Mouse (Mus musculus): ENCODE measurements around the gene Grid1. TPM values are rescaled to one million over a fixed set of nuclear protein-coding genes. Genes with fewer than 3 reads are reported as not detected.

Grid1 gene
- polyA plus RNA-seq, 1 experiment from 2014 or later: 0.17 TPM

GRCm38 (mm10) chr14:34916315-34916714 is 96.4 kb downstream of the Grid1 start:
- Histone ChIP-seq H3K36me3 (ENCODE audit: control insufficient read depth, insufficient read depth, low read length) (no peaks in the 10 kb centered on the region), H3K4me1 (ENCODE audit: control insufficient read depth, insufficient read depth, low read length) (no peaks in the 10 kb centered on the region), H3K4me2 (ENCODE audit: low read depth, severe bottlenecking) (no peak overlapping the region), H3K4me3 (ENCODE audit: low read depth, low read length) (no peak overlapping the region), H3K9me3 (ENCODE audit: control insufficient read depth, low read length) (no peaks in the 10 kb centered on the region), H3K9ac (ENCODE audit: low read length) (no peak overlapping the region), H3K27me3 (ENCODE audit: control insufficient read depth, insufficient read depth, low read length) (no peaks in the 10 kb centered on the region), H3K27ac (replicated peaks; ENCODE audit: low read depth, low read length) (no peak overlapping the region)
- ATAC-seq (ENCODE audit: insufficient number of reproducible peaks, low FRiP score, low TSS enrichment, low read depth) (no peak), DNase-seq (ENCODE audit: low spot score) (no peak)
- 89% methylated on average over 6 of the region's 6 CpGs for WGBS

DNA sequence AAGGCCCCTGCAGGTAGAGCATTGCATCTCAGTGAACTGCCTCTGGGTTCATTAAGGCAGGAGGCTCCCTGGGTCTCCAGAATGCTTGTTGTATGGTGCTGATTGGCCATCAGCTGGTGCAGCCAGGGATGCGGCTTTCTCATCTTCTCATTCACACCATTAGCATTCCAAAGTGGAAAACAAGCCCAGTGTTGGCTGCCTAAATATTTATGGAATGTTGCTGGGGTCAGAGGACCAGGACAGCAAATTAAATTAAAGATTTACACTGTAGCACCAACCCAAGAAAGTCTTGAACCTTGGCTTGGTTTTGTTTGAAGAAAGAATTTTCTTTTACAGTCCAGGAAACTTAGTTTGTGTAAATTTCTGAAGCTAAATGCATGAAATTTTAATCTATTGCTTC is 97.2 kb downstream of the Grid1 start:
- no peak overlapping the region for H3K27ac ChIP-seq (replicated peaks; ENCODE audit: low read depth, low read length)
- no peaks in the 10 kb centered on the region for H3K9me3 ChIP-seq (ENCODE audit: control insufficient read depth, low read length)
- no peaks in the 10 kb centered on the region for H3K27me3 ChIP-seq (ENCODE audit: control insufficient read depth, insufficient read depth, low read length)
- no peak overlapping the region for H3K9ac ChIP-seq (ENCODE audit: low read length)
- no peak overlapping the region for H3K4me2 ChIP-seq (ENCODE audit: low read depth, severe bottlenecking)
- no peak overlapping the region for H3K4me3 ChIP-seq (ENCODE audit: low read depth, low read length)
- no peaks in the 10 kb centered on the region for H3K36me3 ChIP-seq (ENCODE audit: control insufficient read depth, insufficient read depth, low read length)
- no peaks in the 10 kb centered on the region for H3K4me1 ChIP-seq (ENCODE audit: control insufficient read depth, insufficient read depth, low read length)
- 46% methylated on average over 1 of the region's 1 CpGs for WGBS
- ATAC-seq (ENCODE audit: insufficient number of reproducible peaks, low FRiP score, low TSS enrichment, low read depth) (no peak), DNase-seq (ENCODE audit: low spot score) (no peak)

DNA sequence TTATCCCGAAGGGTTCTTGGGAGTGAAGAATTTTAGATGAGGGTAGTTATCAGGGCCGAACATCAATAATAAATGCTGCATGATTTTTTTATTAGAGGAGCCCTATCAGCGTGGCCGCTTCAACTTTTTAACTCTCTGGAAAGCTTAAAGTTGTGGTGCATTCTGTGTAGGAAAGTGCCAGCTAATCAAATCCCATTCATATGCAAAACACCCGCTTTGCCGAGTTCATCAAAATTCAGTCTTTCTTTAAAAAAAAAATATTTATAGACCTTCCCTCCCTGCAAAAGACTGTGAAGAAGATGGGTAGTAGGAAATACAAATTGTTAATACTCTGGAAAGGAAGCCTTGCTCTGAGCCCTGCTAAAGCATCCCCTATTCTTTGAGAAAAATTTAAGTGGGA is 99.3 kb downstream of the Grid1 start:
- ATAC-seq (ENCODE audit: insufficient number of reproducible peaks, low FRiP score, low TSS enrichment, low read depth): no peak
- WGBS: 79% methylated on average over 6 of the region's 6 CpGs

GRCm38 (mm10) chr14:34921265-34921664 is 101.4 kb downstream of the Grid1 start:
- DNase-seq (ENCODE audit: low spot score): no peak
- no peaks in the 10 kb centered on the region for H3K4me1 ChIP-seq (ENCODE audit: control insufficient read depth, insufficient read depth, low read length)
- H3K4me2 ChIP-seq (ENCODE audit: low read depth, severe bottlenecking): no peak overlapping the region
- no peak overlapping the region for H3K27ac ChIP-seq (replicated peaks; ENCODE audit: low read depth, low read length)
- ATAC-seq (ENCODE audit: insufficient number of reproducible peaks, low FRiP score, low TSS enrichment, low read depth): no peak
- no peaks in the 10 kb centered on the region for H3K9me3 ChIP-seq (ENCODE audit: control insufficient read depth, low read length)
- no peaks in the 10 kb centered on the region for H3K27me3 ChIP-seq (ENCODE audit: control insufficient read depth, insufficient read depth, low read length)
- H3K9ac ChIP-seq (ENCODE audit: low read length): no peak overlapping the region
- no peaks in the 10 kb centered on the region for H3K36me3 ChIP-seq (ENCODE audit: control insufficient read depth, insufficient read depth, low read length)
- 75% methylated on average over 9 of the region's 9 CpGs for WGBS
- H3K4me3 ChIP-seq (ENCODE audit: low read depth, low read length): no peak overlapping the region

More for the DNA sequence above, 99.3 kb downstream of the Grid1 start:
- no peaks in the 10 kb centered on the region for H3K36me3 ChIP-seq (ENCODE audit: control insufficient read depth, insufficient read depth, low read length)
- H3K27me3 ChIP-seq (ENCODE audit: control insufficient read depth, insufficient read depth, low read length): no peaks in the 10 kb centered on the region
- no peak overlapping the region for H3K9ac ChIP-seq (ENCODE audit: low read length)
- no peaks in the 10 kb centered on the region for H3K4me1 ChIP-seq (ENCODE audit: control insufficient read depth, insufficient read depth, low read length)
- no peak overlapping the region for H3K4me2 ChIP-seq (ENCODE audit: low read depth, severe bottlenecking)
- no peak for DNase-seq (ENCODE audit: low spot score)
- no peak overlapping the region for H3K4me3 ChIP-seq (ENCODE audit: low read depth, low read length)
- H3K9me3 ChIP-seq (ENCODE audit: control insufficient read depth, low read length): no peaks in the 10 kb centered on the region
- no peak overlapping the region for H3K27ac ChIP-seq (replicated peaks; ENCODE audit: low read depth, low read length)

- 64% methylated on average over 5 of the region's 5 CpGs for WGBS
- no peaks in the 10 kb centered on the region for H3K36me3 ChIP-seq (ENCODE audit: control insufficient read depth, insufficient read depth, low read length)
- no peak overlapping the region for H3K9ac ChIP-seq (ENCODE audit: low read length)
- no peaks in the 10 kb centered on the region for H3K9me3 ChIP-seq (ENCODE audit: control insufficient read depth, low read length)
- no peak overlapping the region for H3K4me3 ChIP-seq (ENCODE audit: low read depth, low read length)
- ATAC-seq (ENCODE audit: insufficient number of reproducible peaks, low FRiP score, low TSS enrichment, low read depth) (no peak), DNase-seq (ENCODE audit: low spot score) (no peak)
- H3K27me3 ChIP-seq (ENCODE audit: control insufficient read depth, insufficient read depth, low read length): no peaks in the 10 kb centered on the region
- H3K4me1 ChIP-seq (ENCODE audit: control insufficient read depth, insufficient read depth, low read length): no peaks in the 10 kb centered on the region
- H3K4me2 ChIP-seq (ENCODE audit: low read depth, severe bottlenecking): no peak overlapping the region
- H3K27ac ChIP-seq (replicated peaks; ENCODE audit: low read depth, low read length): no peak overlapping the region
Measured at GRCm38 (mm10) chr14:34925021-34925420, 105.1 kb downstream of the Grid1 start.

DNA sequence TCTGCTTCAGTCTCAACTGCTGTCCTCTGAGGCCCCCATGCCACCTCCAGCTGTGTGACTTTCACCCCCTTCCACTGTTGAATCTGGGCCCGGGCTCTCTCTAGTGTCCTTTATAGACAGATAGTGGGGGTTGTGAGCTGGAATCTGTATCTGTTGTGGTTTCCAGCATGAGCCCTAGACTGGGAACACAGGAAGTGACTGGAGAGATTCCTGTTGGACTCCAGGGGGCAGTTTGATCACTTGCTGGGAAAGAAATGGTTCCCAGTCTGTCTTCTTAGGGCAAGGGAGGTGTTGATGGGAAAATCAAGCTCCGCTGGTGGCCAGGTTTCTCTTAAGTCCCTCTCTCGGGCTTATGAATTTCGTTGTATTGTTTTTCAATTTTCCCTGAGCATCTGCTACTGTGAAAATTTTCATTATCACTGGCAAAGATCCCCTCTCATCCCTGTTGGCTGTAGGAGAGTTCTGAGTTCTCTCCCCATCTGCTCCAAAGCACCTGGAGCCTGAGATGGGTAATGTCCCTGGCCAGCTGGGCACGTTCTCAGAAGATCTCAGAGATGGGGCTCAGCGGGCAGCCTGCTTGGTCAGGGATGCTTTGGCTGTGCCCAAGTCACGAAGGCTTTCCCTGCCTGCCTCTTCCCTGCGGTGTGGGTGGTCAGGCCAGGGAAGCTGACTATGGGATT is 110.3 kb downstream of the Grid1 start:
- Histone ChIP-seq H3K36me3 (ENCODE audit: control insufficient read depth, insufficient read depth, low read length) (no peaks in the 10 kb centered on the region), H3K9ac (ENCODE audit: low read length) (no peak overlapping the region), H3K4me2 (ENCODE audit: low read depth, severe bottlenecking) (no peak overlapping the region), H3K9me3 (ENCODE audit: control insufficient read depth, low read length) (no peaks in the 10 kb centered on the region), H3K27ac (replicated peaks; ENCODE audit: low read depth, low read length) (no peak overlapping the region), H3K4me1 (ENCODE audit: control insufficient read depth, insufficient read depth, low read length) (no peaks in the 10 kb centered on the region), H3K4me3 (ENCODE audit: low read depth, low read length) (no peak overlapping the region), H3K27me3 (ENCODE audit: control insufficient read depth, insufficient read depth, low read length) (no peaks in the 10 kb centered on the region)
- no peak for DNase-seq (ENCODE audit: low spot score)
- 84% methylated on average over 8 of the region's 8 CpGs for WGBS
- ATAC-seq (ENCODE audit: insufficient number of reproducible peaks, low FRiP score, low TSS enrichment, low read depth): no peak

GRCm38 (mm10) chr14:34933197-34933596 is 113.3 kb downstream of the Grid1 start:
- Histone ChIP-seq H3K4me1 (ENCODE audit: control insufficient read depth, insufficient read depth, low read length) (peaks cover 6% of the 10 kb centered on the region; the same call in 1 of the 2 replicates), H3K27ac (replicated peaks; ENCODE audit: low read depth, low read length) (no peak overlapping the region), H3K4me3 (ENCODE audit: low read depth, low read length) (no peak overlapping the region), H3K9me3 (ENCODE audit: control insufficient read depth, low read length) (no peaks in the 10 kb centered on the region; the same call in 1 of the 2 replicates), H3K27me3 (ENCODE audit: control insufficient read depth, insufficient read depth, low read length) (no peaks in the 10 kb centered on the region), H3K9ac (ENCODE audit: low read length) (no peak overlapping the region), H3K4me2 (ENCODE audit: low read depth, severe bottlenecking) (no peak overlapping the region), H3K36me3 (ENCODE audit: control insufficient read depth, insufficient read depth, low read length) (no peaks in the 10 kb centered on the region)
- DNase-seq (ENCODE audit: low spot score) (no peak), ATAC-seq (ENCODE audit: insufficient number of reproducible peaks, low FRiP score, low TSS enrichment, low read depth) (no peak)
- 40% methylated on average over 4 of the region's 4 CpGs for whole genome bisulfite sequencing

DNA sequence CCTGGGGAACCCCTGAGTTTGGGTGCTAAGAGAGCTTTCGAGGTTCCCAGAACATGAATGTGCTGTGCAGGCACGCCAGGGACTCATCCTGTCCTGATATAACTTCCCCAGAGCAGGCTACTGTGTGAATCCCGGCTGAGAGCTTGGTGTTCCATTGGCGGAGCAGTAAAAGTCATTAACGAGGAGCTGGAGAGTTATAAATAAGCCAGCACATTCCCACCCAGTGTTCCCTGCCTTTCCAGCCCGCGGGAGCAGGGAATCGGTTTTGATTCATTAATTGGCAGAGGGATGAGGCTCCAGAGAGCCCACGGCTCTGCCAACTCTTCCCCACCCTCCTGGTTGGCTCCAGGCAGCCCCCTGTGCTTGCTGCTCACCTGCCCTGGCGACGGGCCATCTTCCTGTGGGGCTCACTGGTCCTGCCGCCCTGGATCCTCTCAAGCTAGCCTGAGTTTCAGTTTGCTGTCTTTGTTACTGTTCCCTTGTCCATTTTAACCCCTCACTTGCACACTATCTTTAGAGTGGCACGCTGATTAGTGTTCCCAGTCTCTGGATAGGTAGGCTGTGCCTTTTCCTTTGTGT is 116.4 kb downstream of the Grid1 start:
- Histone ChIP-seq H3K36me3 (ENCODE audit: control insufficient read depth, insufficient read depth, low read length) (no peaks in the 10 kb centered on the region), H3K27ac (replicated peaks; ENCODE audit: low read depth, low read length) (no peak overlapping the region), H3K9me3 (ENCODE audit: control insufficient read depth, low read length) (no peaks in the 10 kb centered on the region; the same call in 1 of the 2 replicates), H3K4me3 (ENCODE audit: low read depth, low read length) (no peak overlapping the region), H3K9ac (ENCODE audit: low read length) (no peak overlapping the region; the same call in 1 of the 2 replicates), H3K4me1 (ENCODE audit: control insufficient read depth, insufficient read depth, low read length) (peaks cover 6% of the 10 kb centered on the region; the same call in 1 of the 2 replicates), H3K4me2 (ENCODE audit: low read depth, severe bottlenecking) (peak overlapping the region; percentile 27), H3K27me3 (ENCODE audit: control insufficient read depth, insufficient read depth, low read length) (no peaks in the 10 kb centered on the region)
- WGBS: 28% methylated on average over 13 of the region's 13 CpGs
- DNase-seq (ENCODE audit: low spot score) (peak; percentile 24), ATAC-seq (ENCODE audit: insufficient number of reproducible peaks, low FRiP score, low TSS enrichment, low read depth) (no peak)
